ENCODE assay signal across 10 mouse cellular contexts in genomic region chr7:132339041-132339839, GRCm38 (mm10). TPM values are rescaled to one million over a fixed set of nuclear protein-coding genes. Genes with fewer than 3 reads are reported as not detected.
DNase-seq lines count a peak whose midpoint lies in the region; ATAC-seq and TF ChIP-seq lines count a peak whose summit lies in the region.
"Had no signal": no experiment of that assay in that cellular context is flagged by ENCODE, and none has a peak within 500 bp of the region (broad histone marks: within the 10 kb centered on the region; RNA-seq: fewer than 3 reads in every experiment).

No protein-coding gene starts in this region.

- H3K9ac ChIP-seq in intestine, embryonic 14.5 days (ENCODE audit: low read length) = no peak overlapping the region
- H3K9ac ChIP-seq in intestine, postnatal 0 days (ENCODE audit: low read depth, low read length) = no peak overlapping the region
- H3K9ac ChIP-seq in heart, embryonic 12.5 days = no peak overlapping the region
- H3K9ac ChIP-seq in limb, embryonic 11.5 days (ENCODE audit: low read length) = no peak overlapping the region

- no peak for ATAC-seq in intestine, embryonic 14.5 days (replicated peaks; ENCODE audit: low FRiP score, low TSS enrichment, low read depth)
- ATAC-seq in intestine, postnatal 0 days = no peak
- ATAC-seq in heart, embryonic 12.5 days (ENCODE audit: insufficient number of reproducible peaks, low FRiP score) = peak; percentile 63
- ATAC-seq in limb, embryonic 11.5 days (ENCODE audit: insufficient number of reproducible peaks, low FRiP score, low TSS enrichment, low read depth) = no peak
- no peak for ATAC-seq in frontal cortex, adult (ENCODE audit: low TSS enrichment)

- H3K27me3 ChIP-seq in intestine, embryonic 14.5 days (replicated peaks; ENCODE audit: control insufficient read depth, insufficient read depth, low read length) = no peaks in the 10 kb centered on the region
- H3K27me3 ChIP-seq in intestine, postnatal 0 days (replicated peaks; ENCODE audit: control insufficient read depth, insufficient read depth, low read length) = no peaks in the 10 kb centered on the region
- H3K27me3 ChIP-seq in heart, embryonic 12.5 days (replicated peaks) = no peaks in the 10 kb centered on the region
- no peaks in the 10 kb centered on the region for H3K27me3 ChIP-seq in limb, embryonic 11.5 days (ENCODE audit: control insufficient read depth, insufficient read depth, low read length)

- 71% methylated on average over 14 of the region's 14 CpGs for WGBS in intestine, embryonic 14.5 days
- 72% methylated on average over 14 of the region's 14 CpGs for WGBS in intestine, postnatal 0 days
- WGBS in heart, embryonic 12.5 days = 59% methylated on average over 14 of the region's 14 CpGs
- WGBS in limb, embryonic 11.5 days = 87% methylated on average over 14 of the region's 14 CpGs

- DNase-seq in intestine, embryonic 14.5 days (ENCODE audit: low spot score) = no peak
- DNase-seq in limb, embryonic 11.5 days (ENCODE audit: low spot score) = no peak
- DNase-seq in lung, postnatal 4 days = peak; percentile 48 to 72
- DNase-seq in right cerebral cortex, adult 2 months (ENCODE audit: low spot score in 2 of 2) = no peak
- DNase-seq in spleen, adult 12 weeks (ENCODE audit: low spot score) = no peak
- DNase-seq: cerebellum, postnatal 10 days; layer of hippocampus, adult 9-11 months had no signal

- no peaks in the 10 kb centered on the region for H3K36me3 ChIP-seq in intestine, embryonic 14.5 days (ENCODE audit: control insufficient read depth, insufficient read depth, low read length)
- H3K36me3 ChIP-seq in intestine, postnatal 0 days (ENCODE audit: control insufficient read depth, insufficient read depth) = no peaks in the 10 kb centered on the region
- H3K36me3 ChIP-seq in heart, embryonic 12.5 days = no peaks in the 10 kb centered on the region
- H3K36me3 ChIP-seq in limb, embryonic 11.5 days (ENCODE audit: control insufficient read depth, insufficient read depth, low read length) = no peaks in the 10 kb centered on the region

- H3K9me3 ChIP-seq in intestine, embryonic 14.5 days (ENCODE audit: control insufficient read depth, low read length) = 0 out of 2 replicates have a peak, but pooled peaks cover 2% of the 10 kb centered on the region
- H3K9me3 ChIP-seq in intestine, postnatal 0 days (ENCODE audit: control insufficient read depth) = no peaks in the 10 kb centered on the region
- H3K9me3 ChIP-seq in heart, embryonic 12.5 days (replicated peaks) = 0 out of 2 replicates have a peak, but pooled peaks cover 4% of the 10 kb centered on the region
- no peaks in the 10 kb centered on the region for H3K9me3 ChIP-seq in limb, embryonic 11.5 days (ENCODE audit: control insufficient read depth, low read length)

- no peak for TF ChIP-seq CTCF in intestine, postnatal 0 days (IDR thresholded peaks at IDR 0.05; ENCODE audit: low read depth)

- H3K4me2 ChIP-seq in intestine, embryonic 14.5 days (ENCODE audit: low read length) = no peak overlapping the region
- H3K4me2 ChIP-seq in intestine, postnatal 0 days (replicated peaks; ENCODE audit: low read depth) = no peak overlapping the region
- H3K4me2 ChIP-seq in heart, embryonic 12.5 days = no peak overlapping the region
- no peak overlapping the region for H3K4me2 ChIP-seq in limb, embryonic 11.5 days (ENCODE audit: low read depth, severe bottlenecking)

- peaks cover 9% of the 10 kb centered on the region; the same call in 1 of the 2 replicates for H3K4me1 ChIP-seq in intestine, embryonic 14.5 days (replicated peaks; ENCODE audit: control insufficient read depth, insufficient read depth, low read length)
- no peaks in the 10 kb centered on the region for H3K4me1 ChIP-seq in intestine, postnatal 0 days (replicated peaks; ENCODE audit: control insufficient read depth, insufficient read depth, low read length)
- peaks cover 18% of the 10 kb centered on the region for H3K4me1 ChIP-seq in heart, embryonic 12.5 days (replicated peaks)
- H3K4me1 ChIP-seq in limb, embryonic 11.5 days (ENCODE audit: control insufficient read depth, insufficient read depth, low read length) = no peaks in the 10 kb centered on the region

- H3K4me3 ChIP-seq in intestine, embryonic 14.5 days (ENCODE audit: low read depth, low read length) = no peak overlapping the region
- H3K4me3 ChIP-seq in intestine, postnatal 0 days (ENCODE audit: low read depth, low read length) = no peak overlapping the region
- no peak overlapping the region for H3K4me3 ChIP-seq in heart, embryonic 12.5 days
- H3K4me3 ChIP-seq in limb, embryonic 11.5 days (ENCODE audit: low read depth, low read length) = no peak overlapping the region

- H3K27ac ChIP-seq in intestine, embryonic 14.5 days (ENCODE audit: low read depth) = peak overlapping the region; percentile 59
- no peak overlapping the region for H3K27ac ChIP-seq in intestine, postnatal 0 days (ENCODE audit: low read depth, low read length)
- peak overlapping the region; percentile 69 for H3K27ac ChIP-seq in heart, embryonic 12.5 days (ENCODE audit: poor library complexity, severe bottlenecking)
- H3K27ac ChIP-seq in limb, embryonic 11.5 days (replicated peaks; ENCODE audit: low read depth, low read length) = 0 out of 2 replicates have a peak overlapping the region, but pooled peaks have one; percentile 21

RNA-seq across cellular contexts. Expression of gene Chst15, which starts 22.2 kb away (rescaled TPM):
- polyA plus RNA-seq in intestine, embryonic 14.5 days (2014; fragmentation: Nextera tagmentation; extraction: Ambion mirVana) = 29.1 and 32.1 TPM in 2 replicates
- polyA plus RNA-seq in intestine, postnatal 0 days (2015; fragmentation: Nextera tagmentation; extraction: Ambion mirVana) = 7.9 and 8.7 TPM in 2 replicates
- 3.1 and 4.4 TPM in 2 replicates for polyA plus RNA-seq in heart, embryonic 12.5 days (2016; fragmentation: Nextera tagmentation; extraction: Ambion mirVana)
- polyA plus RNA-seq in limb, embryonic 11.5 days (2014; fragmentation: Nextera tagmentation; extraction: Ambion mirVana) = 9.7 and 11.0 TPM in 2 replicates

Comparison
In these comparisons a context has a peak if more than half of its experiments do, and no peak if none do; other contexts are left out.
1. DNase-seq: peak in lung, postnatal 4 days (2 of 2); none in intestine, embryonic 14.5 days (single experiment), limb, embryonic 11.5 days (single experiment), right cerebral cortex, adult 2 months (0 of 2) and spleen, adult 12 weeks (single experiment).